Mouse (Mus musculus): ENCODE data around the gene Zfp334.

Zfp334 gene

GRCm38 (mm10) chr2:165371066-165371465 is 17.0 kb downstream of the Zfp334 start:
- DNase-seq: no peak

- no peak for DNase-seq
These were observed 17.7 kb downstream of the Zfp334 start for GRCm38 (mm10) chr2:165370348-165370747.

GRCm38 (mm10) chr2:165368496-165368895 is 19.6 kb downstream of the Zfp334 start, which contains the start of gene Zfp663:
Gene Zfp663, minus strand, starts transcription at chr2:165368729.
- DNase-seq: no peak

- no peak for DNase-seq
These were observed 20.1 kb downstream of the Zfp334 start for GRCm38 (mm10) chr2:165367868-165368439.

- DNase-seq: peak; percentile 78
These were observed 21.0 kb downstream of the Zfp334 start for GRCm38 (mm10) chr2:165367047-165367520.

- no peak for DNase-seq
These were observed 23.5 kb downstream of the Zfp334 start for GRCm38 (mm10) chr2:165364334-165365091.

GRCm38 (mm10) chr2:165363282-165363681 is 24.8 kb downstream of the Zfp334 start:
- no peak for DNase-seq

- peak; percentile 26 for DNase-seq
These were observed 27.2 kb downstream of the Zfp334 start for GRCm38 (mm10) chr2:165360861-165361260.

GRCm38 (mm10) chr2:165351828-165352513 is 36.1 kb downstream of the Zfp334 start:
- no peak for DNase-seq

GRCm38 (mm10) chr2:165349466-165349865 is 38.6 kb downstream of the Zfp334 start:
- no peak for DNase-seq

- DNase-seq: no peak
These were observed 41.9 kb downstream of the Zfp334 start for GRCm38 (mm10) chr2:165346180-165346579.

GRCm38 (mm10) chr2:165337191-165337590 is 50.9 kb downstream of the Zfp334 start:
- peak; percentile 56 for DNase-seq

GRCm38 (mm10) chr2:165332610-165333210 is 55.3 kb downstream of the Zfp334 start:
- no peak for DNase-seq

- no peak for DNase-seq
These were observed 58.4 kb downstream of the Zfp334 start for GRCm38 (mm10) chr2:165329703-165330102.

- DNase-seq: no peak
These were observed 59.3 kb downstream of the Zfp334 start for GRCm38 (mm10) chr2:165328746-165329145.

- no peak for DNase-seq
These were observed 60.7 kb downstream of the Zfp334 start for GRCm38 (mm10) chr2:165327386-165327785.

- peak; percentile 99 for DNase-seq
These were observed 61.5 kb downstream of the Zfp334 start, which contains the start of gene Elmo2 for GRCm38 (mm10) chr2:165326304-165327190. Gene Elmo2, minus strand, starts transcription at chr2:165326479.

GRCm38 (mm10) chr2:165325521-165326303 is 62.3 kb downstream of the Zfp334 start:
- DNase-seq: no peak
